Mouse (Mus musculus): ENCODE results near the gene Hist1h4h.

Gene Hist1h4h

GRCm38 (mm10) chr13:23530901-23531875, at the start of gene Hist1h4h:
Hist1h4h (plus strand) TSS chr13:23531050.
- peak; percentile 96 for DNase-seq (ENCODE audit: low read depth, low spot score)

- no peak for DNase-seq (ENCODE audit: low read depth, low spot score)
These were observed 47.7 kb upstream of the Hist1h4h start for GRCm38 (mm10) chr13:23483153-23483552.

GRCm38 (mm10) chr13:23485271-23485670, 45.6 kb upstream of the Hist1h4h start:
- DNase-seq (ENCODE audit: low read depth, low spot score), result no peak

GRCm38 (mm10) chr13:23488400-23489322, 42.2 kb upstream of the Hist1h4h start, which contains the start of gene Btn2a2:
Btn2a2 (minus strand) TSS chr13:23488857.
- DNase-seq (ENCODE audit: low read depth, low spot score), result peak; percentile 83

GRCm38 (mm10) chr13:23490863-23491262, 40.0 kb upstream of the Hist1h4h start:
- no peak for DNase-seq (ENCODE audit: low read depth, low spot score)

- DNase-seq (ENCODE audit: low read depth, low spot score), result no peak
These were observed 39.6 kb upstream of the Hist1h4h start for GRCm38 (mm10) chr13:23491263-23491662.

GRCm38 (mm10) chr13:23491990-23492389, 38.9 kb upstream of the Hist1h4h start:
- DNase-seq (ENCODE audit: low read depth, low spot score), result peak; percentile 21

- no peak for DNase-seq (ENCODE audit: low read depth, low spot score)
These were observed 35.3 kb upstream of the Hist1h4h start for GRCm38 (mm10) chr13:23495526-23495925.

GRCm38 (mm10) chr13:23497656-23498321, 33.1 kb upstream of the Hist1h4h start:
- DNase-seq (ENCODE audit: low read depth, low spot score), result no peak

GRCm38 (mm10) chr13:23498653-23499052, 32.2 kb upstream of the Hist1h4h start:
- no peak for DNase-seq (ENCODE audit: low read depth, low spot score)

- no peak for DNase-seq (ENCODE audit: low read depth, low spot score)
These were observed 30.9 kb upstream of the Hist1h4h start for GRCm38 (mm10) chr13:23499943-23500342.

- peak; percentile 69 for DNase-seq (ENCODE audit: low read depth, low spot score)
These were observed 30.2 kb upstream of the Hist1h4h start for GRCm38 (mm10) chr13:23500424-23501200.

- no peak for DNase-seq (ENCODE audit: low read depth, low spot score)
These were observed 29.3 kb upstream of the Hist1h4h start for GRCm38 (mm10) chr13:23501511-23501910.

GRCm38 (mm10) chr13:23502031-23502567, 28.8 kb upstream of the Hist1h4h start:
- DNase-seq (ENCODE audit: low read depth, low spot score), result no peak

GRCm38 (mm10) chr13:23502916-23503315, 27.9 kb upstream of the Hist1h4h start:
- DNase-seq (ENCODE audit: low read depth, low spot score), result no peak

GRCm38 (mm10) chr13:23503797-23504196, 27.1 kb upstream of the Hist1h4h start:
- DNase-seq (ENCODE audit: low read depth, low spot score), result peak; percentile 69

- DNase-seq (ENCODE audit: low read depth, low spot score), result no peak
These were observed 25.0 kb upstream of the Hist1h4h start for GRCm38 (mm10) chr13:23505662-23506345.

GRCm38 (mm10) chr13:23506351-23506750, 24.5 kb upstream of the Hist1h4h start:
- peak; percentile 71 for DNase-seq (ENCODE audit: low read depth, low spot score)

GRCm38 (mm10) chr13:23506819-23507515, 23.9 kb upstream of the Hist1h4h start:
- no peak for DNase-seq (ENCODE audit: low read depth, low spot score)
